Mouse (Mus musculus): ENCODE data around the gene Pla2r1. TPM values are rescaled to one million over a fixed set of nuclear protein-coding genes. Genes with fewer than 3 reads are reported as not detected.

The Pla2r1 gene
- polyA plus RNA-seq, 1 experiment from 2014 or later: 1.0 TPM

GRCm38 (mm10) chr2:60436802-60437201 is 116.3 kb downstream of the Pla2r1 start:
- H3K36me3 ChIP-seq (ENCODE audit: control insufficient read depth, insufficient read depth, low read length): no peaks in the 10 kb centered on the region
- no peaks in the 10 kb centered on the region for H3K4me1 ChIP-seq (replicated peaks; ENCODE audit: control insufficient read depth, insufficient read depth, low read length)
- DNase-seq (ENCODE audit: low spot score) (no peak), ATAC-seq (replicated peaks; ENCODE audit: low FRiP score) (no peak)
- no peak overlapping the region for H3K9ac ChIP-seq (ENCODE audit: low read length)
- H3K4me2 ChIP-seq (ENCODE audit: low read depth, low read length, severe bottlenecking): no peak overlapping the region
- H3K4me3 ChIP-seq (ENCODE audit: low read depth, low read length): no peak overlapping the region
- H3K9me3 ChIP-seq (ENCODE audit: control insufficient read depth, low read length): no peaks in the 10 kb centered on the region
- no peaks in the 10 kb centered on the region for H3K27me3 ChIP-seq (ENCODE audit: control insufficient read depth, insufficient read depth, low read length)
- 93% methylated on average over 5 of the region's 5 CpGs for WGBS
- no peak overlapping the region for H3K27ac ChIP-seq (ENCODE audit: low read depth, low read length)

GRCm38 (mm10) chr2:60430315-60431021 is 122.6 kb downstream of the Pla2r1 start:
- Histone ChIP-seq H3K9me3 (ENCODE audit: control insufficient read depth, low read length) (no peaks in the 10 kb centered on the region), H3K36me3 (ENCODE audit: control insufficient read depth, insufficient read depth, low read length) (no peaks in the 10 kb centered on the region), H3K4me2 (ENCODE audit: low read depth, low read length, severe bottlenecking) (no peak overlapping the region), H3K4me3 (ENCODE audit: low read depth, low read length) (no peak overlapping the region), H3K27ac (ENCODE audit: low read depth, low read length) (no peak overlapping the region), H3K27me3 (ENCODE audit: control insufficient read depth, insufficient read depth, low read length) (no peaks in the 10 kb centered on the region), H3K4me1 (replicated peaks; ENCODE audit: control insufficient read depth, insufficient read depth, low read length) (no peaks in the 10 kb centered on the region), H3K9ac (ENCODE audit: low read length) (no peak overlapping the region)
- ATAC-seq (replicated peaks; ENCODE audit: low FRiP score): no peak
- DNase-seq (ENCODE audit: low spot score): no peak
- 83% methylated on average over 8 of the region's 8 CpGs for WGBS

- Histone ChIP-seq H3K9ac (ENCODE audit: low read length) (no peak overlapping the region), H3K4me2 (ENCODE audit: low read depth, low read length, severe bottlenecking) (no peak overlapping the region), H3K27ac (ENCODE audit: low read depth, low read length) (no peak overlapping the region), H3K27me3 (ENCODE audit: control insufficient read depth, insufficient read depth, low read length) (no peaks in the 10 kb centered on the region), H3K4me3 (ENCODE audit: low read depth, low read length) (no peak overlapping the region), H3K9me3 (ENCODE audit: control insufficient read depth, low read length) (no peaks in the 10 kb centered on the region), H3K4me1 (replicated peaks; ENCODE audit: control insufficient read depth, insufficient read depth, low read length) (no peaks in the 10 kb centered on the region), H3K36me3 (ENCODE audit: control insufficient read depth, insufficient read depth, low read length) (no peaks in the 10 kb centered on the region)
- DNase-seq (ENCODE audit: low spot score) (peak; percentile 79), ATAC-seq (replicated peaks; ENCODE audit: low FRiP score) (peak; percentile 60)
- 9% methylated on average over 6 of the region's 6 CpGs for WGBS
These were observed 135.0 kb downstream of the Pla2r1 start for GRCm38 (mm10) chr2:60418075-60418474.

- Histone ChIP-seq H3K9ac (ENCODE audit: low read length) (no peak overlapping the region), H3K4me1 (replicated peaks; ENCODE audit: control insufficient read depth, insufficient read depth, low read length) (no peaks in the 10 kb centered on the region), H3K4me3 (ENCODE audit: low read depth, low read length) (no peak overlapping the region), H3K9me3 (ENCODE audit: control insufficient read depth, low read length) (no peaks in the 10 kb centered on the region), H3K36me3 (ENCODE audit: control insufficient read depth, insufficient read depth, low read length) (no peaks in the 10 kb centered on the region), H3K27ac (ENCODE audit: low read depth, low read length) (no peak overlapping the region), H3K27me3 (ENCODE audit: control insufficient read depth, insufficient read depth, low read length) (no peaks in the 10 kb centered on the region), H3K4me2 (ENCODE audit: low read depth, low read length, severe bottlenecking) (no peak overlapping the region)
- ATAC-seq (replicated peaks; ENCODE audit: low FRiP score) (no peak), DNase-seq (ENCODE audit: low spot score) (no peak)
- WGBS: 54% methylated on average over 8 of the region's 8 CpGs
These were observed 138.8 kb downstream of the Pla2r1 start for GRCm38 (mm10) chr2:60414334-60414733.

- WGBS: 89% methylated on average over 18 of the region's 18 CpGs
- no peak overlapping the region for H3K9ac ChIP-seq (ENCODE audit: low read length)
- no peaks in the 10 kb centered on the region for H3K9me3 ChIP-seq (ENCODE audit: control insufficient read depth, low read length)
- no peaks in the 10 kb centered on the region for H3K4me1 ChIP-seq (replicated peaks; ENCODE audit: control insufficient read depth, insufficient read depth, low read length)
- no peak for ATAC-seq (replicated peaks; ENCODE audit: low FRiP score)
- H3K4me3 ChIP-seq (ENCODE audit: low read depth, low read length): no peak overlapping the region
- DNase-seq (ENCODE audit: low spot score): no peak
- H3K27me3 ChIP-seq (ENCODE audit: control insufficient read depth, insufficient read depth, low read length): no peaks in the 10 kb centered on the region
- H3K27ac ChIP-seq (ENCODE audit: low read depth, low read length): no peak overlapping the region
- no peaks in the 10 kb centered on the region for H3K36me3 ChIP-seq (ENCODE audit: control insufficient read depth, insufficient read depth, low read length)
- no peak overlapping the region for H3K4me2 ChIP-seq (ENCODE audit: low read depth, low read length, severe bottlenecking)
These were observed 140.0 kb downstream of the Pla2r1 start for GRCm38 (mm10) chr2:60413006-60413650.

GRCm38 (mm10) chr2:60411181-60411580 is 141.9 kb downstream of the Pla2r1 start:
- Histone ChIP-seq H3K4me2 (ENCODE audit: low read depth, low read length, severe bottlenecking) (no peak overlapping the region), H3K36me3 (ENCODE audit: control insufficient read depth, insufficient read depth, low read length) (no peaks in the 10 kb centered on the region), H3K4me3 (ENCODE audit: low read depth, low read length) (no peak overlapping the region), H3K27me3 (ENCODE audit: control insufficient read depth, insufficient read depth, low read length) (no peaks in the 10 kb centered on the region), H3K4me1 (replicated peaks; ENCODE audit: control insufficient read depth, insufficient read depth, low read length) (no peaks in the 10 kb centered on the region), H3K27ac (ENCODE audit: low read depth, low read length) (no peak overlapping the region), H3K9ac (ENCODE audit: low read length) (no peak overlapping the region), H3K9me3 (ENCODE audit: control insufficient read depth, low read length) (no peaks in the 10 kb centered on the region)
- DNase-seq (ENCODE audit: low spot score) (no peak), ATAC-seq (replicated peaks; ENCODE audit: low FRiP score) (no peak)
- 87% methylated on average over 7 of the region's 7 CpGs for WGBS

- Histone ChIP-seq H3K9me3 (ENCODE audit: control insufficient read depth, low read length) (no peaks in the 10 kb centered on the region), H3K4me3 (ENCODE audit: low read depth, low read length) (no peak overlapping the region), H3K9ac (ENCODE audit: low read length) (no peak overlapping the region), H3K36me3 (ENCODE audit: control insufficient read depth, insufficient read depth, low read length) (no peaks in the 10 kb centered on the region), H3K27ac (ENCODE audit: low read depth, low read length) (no peak overlapping the region), H3K4me1 (replicated peaks; ENCODE audit: control insufficient read depth, insufficient read depth, low read length) (no peaks in the 10 kb centered on the region), H3K4me2 (ENCODE audit: low read depth, low read length, severe bottlenecking) (no peak overlapping the region), H3K27me3 (ENCODE audit: control insufficient read depth, insufficient read depth, low read length) (no peaks in the 10 kb centered on the region)
- DNase-seq (ENCODE audit: low spot score): no peak
- WGBS: 85% methylated on average over 11 of the region's 11 CpGs
- no peak for ATAC-seq (replicated peaks; ENCODE audit: low FRiP score)
These were observed 142.9 kb downstream of the Pla2r1 start for GRCm38 (mm10) chr2:60409989-60410763.

GRCm38 (mm10) chr2:60409194-60409593 is 143.9 kb downstream of the Pla2r1 start:
- H3K27me3 ChIP-seq (ENCODE audit: control insufficient read depth, insufficient read depth, low read length): no peaks in the 10 kb centered on the region
- ATAC-seq (replicated peaks; ENCODE audit: low FRiP score): no peak
- H3K9ac ChIP-seq (ENCODE audit: low read length): no peak overlapping the region
- H3K4me2 ChIP-seq (ENCODE audit: low read depth, low read length, severe bottlenecking): no peak overlapping the region
- H3K36me3 ChIP-seq (ENCODE audit: control insufficient read depth, insufficient read depth, low read length): no peaks in the 10 kb centered on the region
- WGBS: 46% methylated on average over 6 of the region's 6 CpGs
- no peak overlapping the region for H3K27ac ChIP-seq (ENCODE audit: low read depth, low read length)
- H3K9me3 ChIP-seq (ENCODE audit: control insufficient read depth, low read length): no peaks in the 10 kb centered on the region
- DNase-seq (ENCODE audit: low spot score): no peak
- no peaks in the 10 kb centered on the region for H3K4me1 ChIP-seq (replicated peaks; ENCODE audit: control insufficient read depth, insufficient read depth, low read length)
- H3K4me3 ChIP-seq (ENCODE audit: low read depth, low read length): no peak overlapping the region

Measured in forebrain, embryonic 11.5 days (tissue).